Comparison of ENCODE assay signal across 20 mouse cellular contexts in genomic region chr3:57825866-57826265, GRCm38 (mm10). TPM values are rescaled to one million over a fixed set of nuclear protein-coding genes. Genes with fewer than 3 reads are reported as not detected.
"Had no signal": no experiment of that assay in that cellular context is flagged by ENCODE, and none has a peak within 500 bp of the region (broad histone marks: within the 10 kb centered on the region; RNA-seq: fewer than 3 reads in every experiment).

No protein-coding gene starts in this region.

- DNase-seq: lung, adult 18-20 months; lung, embryonic 14.5 days; lung, postnatal 10 days; lung, postnatal 4 days; midbrain, embryonic 14.5 days; retina, postnatal 1 day; right cerebral cortex, adult 18-20 months; right cerebral cortex, postnatal 25 days; right cerebral cortex, postnatal 4 days; spleen, adult 18-20 months; thymus, adult 18-20 months; thymus, postnatal 14 days; thymus, postnatal 36 days had no signal

- ATAC-seq: midbrain, embryonic 16.5 days had no signal

- H3K27ac ChIP-seq: midbrain, embryonic 10.5 days; midbrain, embryonic 12.5 days; neural tube, embryonic 13.5 days; neural tube, embryonic 15.5 days had no signal

- H3K4me3 ChIP-seq: midbrain, embryonic 10.5 days; midbrain, embryonic 12.5 days; myocyte; neural tube, embryonic 13.5 days; neural tube, embryonic 15.5 days had no signal

RNA-seq across cellular contexts. Expression of gene Pfn2, which starts 22.0 kb away (rescaled TPM):
- total RNA-seq: megakaryocyte, adult 5-6 weeks had no signal
